Mouse (Mus musculus) frontal cortex, postnatal 25 days (tissue): ENCODE data around the gene Asb4.
"Not testable (repeated sequence)": the region's sequence is repeated elsewhere in the genome, so short reads cannot be mapped to it uniquely, and the experiment has no call there.

ENCODE experiments used
- DNase-seq, 2 experiments: peaks; one replicate each; pipeline ENCODE4 v3.0.0; 2022; ENCODE audit warnings: low spot score in 2 of 2

Asb4 gene

GRCm38 (mm10) chr6:5383336-5384177, at the start of gene Asb4:
Asb4 (plus strand) TSS chr6:5383386.
- DNase-seq = no peak

GRCm38 (mm10) chr6:5334021-5334420, 49.2 kb upstream of the Asb4 start:
- DNase-seq = no peak

GRCm38 (mm10) chr6:5336016-5336415, 47.2 kb upstream of the Asb4 start:
- not testable (repeated sequence) for DNase-seq

- DNase-seq = not testable (repeated sequence)
Observed at GRCm38 (mm10) chr6:5338781-5339180, 44.4 kb upstream of the Asb4 start.

GRCm38 (mm10) chr6:5339283-5339682, 43.9 kb upstream of the Asb4 start:
- not testable (repeated sequence) for DNase-seq

GRCm38 (mm10) chr6:5344255-5344654, 38.9 kb upstream of the Asb4 start:
- no peak for DNase-seq

- DNase-seq = no peak
Observed at GRCm38 (mm10) chr6:5357873-5358272, 25.3 kb upstream of the Asb4 start.

- DNase-seq = no peak
Observed at GRCm38 (mm10) chr6:5360402-5360801, 22.8 kb upstream of the Asb4 start.

- DNase-seq = no peak
Observed at GRCm38 (mm10) chr6:5361987-5362386, 21.2 kb upstream of the Asb4 start.

- DNase-seq = no peak
Observed at GRCm38 (mm10) chr6:5365845-5366244, 17.3 kb upstream of the Asb4 start.

GRCm38 (mm10) chr6:5376884-5377283, 6.3 kb upstream of the Asb4 start:
- no peak for DNase-seq

- no peak for DNase-seq
Observed at GRCm38 (mm10) chr6:5379048-5379447, 4.1 kb upstream of the Asb4 start.

- peak in 1 of 2 experiments; percentile 34 for DNase-seq
Observed at GRCm38 (mm10) chr6:5379781-5380623, 3.2 kb upstream of the Asb4 start.

- no peak for DNase-seq
Observed at GRCm38 (mm10) chr6:5380624-5381252, 2.4 kb upstream of the Asb4 start.

GRCm38 (mm10) chr6:5381918-5382582, 1.1 kb upstream of the Asb4 start:
- DNase-seq = no peak

- peak; percentile 82 to 83 for DNase-seq
Observed at GRCm38 (mm10) chr6:5382583-5383215, 487 bp upstream of the Asb4 start.

GRCm38 (mm10) chr6:5384178-5384490, 948 bp downstream of the Asb4 start:
- DNase-seq = peak; percentile 51 to 69

- no peak for DNase-seq
Observed at GRCm38 (mm10) chr6:5385161-5385640, 2.0 kb downstream of the Asb4 start.

GRCm38 (mm10) chr6:5386486-5386885, 3.3 kb downstream of the Asb4 start:
- DNase-seq = no peak

GRCm38 (mm10) chr6:5387396-5387795, 4.2 kb downstream of the Asb4 start:
- no peak for DNase-seq

- DNase-seq = no peak
Observed at GRCm38 (mm10) chr6:5390298-5390697, 7.1 kb downstream of the Asb4 start.
